In the genomic region with DNA sequence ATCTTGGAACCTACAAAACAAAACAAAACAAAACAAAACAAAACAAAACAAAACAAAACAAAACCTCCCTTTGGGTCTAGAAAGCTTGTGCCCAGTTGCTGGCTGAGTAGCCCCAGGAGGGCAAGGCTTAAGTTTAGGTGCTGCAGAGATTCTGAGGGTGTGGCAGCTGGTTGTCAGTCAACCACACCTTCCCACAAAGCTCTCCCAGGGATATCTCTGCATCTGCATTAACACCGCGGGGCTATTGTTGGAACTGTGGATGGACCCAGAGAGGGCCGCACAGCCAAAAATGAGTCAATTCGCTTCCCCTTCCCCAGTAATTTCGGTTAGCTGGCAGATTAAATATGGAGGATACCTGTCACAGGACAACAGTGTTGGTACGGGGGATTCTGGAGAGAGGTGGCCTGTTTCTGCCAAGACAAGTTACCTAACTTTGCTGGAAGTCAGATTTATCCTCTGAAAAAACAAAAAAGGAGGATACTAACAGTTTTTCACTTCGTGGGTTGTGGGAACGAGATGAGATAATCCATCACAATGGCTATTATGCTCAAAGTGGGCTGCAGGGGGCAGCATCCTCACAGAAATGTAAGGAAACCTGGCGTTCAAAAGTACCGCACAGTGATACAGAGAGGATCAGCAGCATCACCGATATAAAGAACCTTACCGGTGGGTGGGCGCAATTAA, we compare ENCODE assay signal across 8 mouse cellular contexts.
DNase-seq lines count a peak whose midpoint lies in the region; ATAC-seq lines count a peak whose summit lies in the region.

No protein-coding gene starts in this region.

- H3K36me3 ChIP-seq in embryonic facial prominence, embryonic 14.5 days (ENCODE audit: control insufficient read depth, insufficient read depth, low read length) = no peaks in the 10 kb centered on the region
- H3K36me3 ChIP-seq in limb, embryonic 12.5 days = no peaks in the 10 kb centered on the region
- no peaks in the 10 kb centered on the region for H3K36me3 ChIP-seq in stomach, embryonic 15.5 days

- peak overlapping the region; percentile 49 for H3K4me2 ChIP-seq in embryonic facial prominence, embryonic 14.5 days (ENCODE audit: low read depth, low read length)
- H3K4me2 ChIP-seq in limb, embryonic 12.5 days = peak overlapping the region; percentile 39
- peak overlapping the region; percentile 33; the same call in 1 of the 2 replicates for H3K4me2 ChIP-seq in stomach, embryonic 15.5 days

- H3K27me3 ChIP-seq in embryonic facial prominence, embryonic 14.5 days (replicated peaks; ENCODE audit: control insufficient read depth, insufficient read depth, low read length) = no peaks in the 10 kb centered on the region
- H3K27me3 ChIP-seq in limb, embryonic 12.5 days = no peaks in the 10 kb centered on the region
- H3K27me3 ChIP-seq in stomach, embryonic 15.5 days (replicated peaks) = no peaks in the 10 kb centered on the region

- no peaks in the 10 kb centered on the region for H3K9me3 ChIP-seq in embryonic facial prominence, embryonic 14.5 days (ENCODE audit: control insufficient read depth, low read length)
- no peaks in the 10 kb centered on the region for H3K9me3 ChIP-seq in limb, embryonic 12.5 days
- H3K9me3 ChIP-seq in stomach, embryonic 15.5 days = no peaks in the 10 kb centered on the region

- DNase-seq in B cell, adult 2 months = peak; percentile 80 to 83
- DNase-seq in adrenal gland, postnatal 4 days (ENCODE audit: low spot score in 2 of 2) = peak; percentile 39 to 46
- DNase-seq in embryonic facial prominence, embryonic 14.5 days (ENCODE audit: low spot score) = peak; percentile 93
- DNase-seq in heart, adult 9 months (ENCODE audit: low spot score in 2 of 2) = peak; percentile 32 to 79
- DNase-seq in kidney, adult 9 months = peak; percentile 78
- DNase-seq in naive thymus-derived CD4-positive, alpha-beta T cell, adult 2 months (ENCODE audit: low read depth) = peak; percentile 37

- peak overlapping the region; percentile 6; the same call in 1 of the 2 replicates for H3K4me3 ChIP-seq in embryonic facial prominence, embryonic 14.5 days (ENCODE audit: low read depth, low read length)
- H3K4me3 ChIP-seq in limb, embryonic 12.5 days (replicated peaks) = no peak overlapping the region
- 0 out of 2 replicates have a peak overlapping the region, but pooled peaks have one; percentile 1 for H3K4me3 ChIP-seq in stomach, embryonic 15.5 days (replicated peaks)

- no peak overlapping the region for H3K27ac ChIP-seq in embryonic facial prominence, embryonic 14.5 days (replicated peaks; ENCODE audit: low read depth, low read length)
- no peak overlapping the region for H3K27ac ChIP-seq in limb, embryonic 12.5 days
- no peak overlapping the region for H3K27ac ChIP-seq in stomach, embryonic 15.5 days

- ATAC-seq in embryonic facial prominence, embryonic 14.5 days (ENCODE audit: low read depth) = no peak; the same call in 1 of the 2 replicates
- ATAC-seq in limb, embryonic 12.5 days (ENCODE audit: insufficient number of reproducible peaks, insufficient read depth, low FRiP score, low TSS enrichment, low read depth) = no peak
- no peak for ATAC-seq in stomach, embryonic 15.5 days (ENCODE audit: insufficient read depth, low FRiP score, low read depth)

- H3K9ac ChIP-seq in embryonic facial prominence, embryonic 14.5 days (ENCODE audit: low read depth, low read length) = 0 out of 2 replicates have a peak overlapping the region, but pooled peaks have one; percentile 5
- no peak overlapping the region for H3K9ac ChIP-seq in limb, embryonic 12.5 days (replicated peaks)
- no peak overlapping the region for H3K9ac ChIP-seq in stomach, embryonic 15.5 days

- peaks cover 3% of the 10 kb centered on the region; the same call in 1 of the 2 replicates for H3K4me1 ChIP-seq in embryonic facial prominence, embryonic 14.5 days (ENCODE audit: control insufficient read depth, insufficient read depth, low read length)
- 0 out of 2 replicates have a peak, but pooled peaks cover 6% of the 10 kb centered on the region for H3K4me1 ChIP-seq in limb, embryonic 12.5 days (replicated peaks)
- H3K4me1 ChIP-seq in stomach, embryonic 15.5 days = 0 out of 2 replicates have a peak, but pooled peaks cover 3% of the 10 kb centered on the region

- 11% methylated on average over 13 of the region's 13 CpGs for whole genome bisulfite sequencing in embryonic facial prominence, embryonic 14.5 days
- 10% methylated on average over 13 of the region's 13 CpGs for WGBS in limb, embryonic 12.5 days
- 12% methylated on average over 13 of the region's 13 CpGs for WGBS in stomach, embryonic 15.5 days

Comparison
In these comparisons a context has a peak if more than half of its experiments do, and no peak if none do; other contexts are left out.
1. DNase-seq: peak in every context shown above with its lines; median percentile 93 in embryonic facial prominence, embryonic 14.5 days; 82 in B cell, adult 2 months; 78 in kidney, adult 9 months; 56 in heart, adult 9 months; 42 in adrenal gland, postnatal 4 days; 37 in naive thymus-derived CD4-positive, alpha-beta T cell, adult 2 months.